Mouse (Mus musculus) CH12.LX (cell line): Measurements from ENCODE around the gene Myo5a. TPM values are rescaled to one million over a fixed set of nuclear protein-coding genes. Genes with fewer than 3 reads are reported as not detected.

ENCODE experiments used
- DNase-seq: peaks from one replicate; pipeline ENCODE4 v3.0.0-alpha.2; 2013; ENCODE audit errors: extremely low read depth
- H3K27ac ChIP-seq: 2 replicates; pipeline ENCODE4 v1.5.1; 2012; ENCODE audit warnings: low read depth, mild to moderate bottlenecking, control low read depth, moderate library complexity; ENCODE audit not compliant: insufficient read depth
- H3K27me3 ChIP-seq: replicated peaks from 2 replicates; pipeline ENCODE3; 2012; ENCODE audit warnings: inconsistent platforms
- H3K36me3 ChIP-seq, 2 experiments: replicated peaks in 1 of 2; 2 replicates each; pipeline versions ENCODE3 to v1.6.1; 2012; ENCODE audit warnings: inconsistent platforms in 1 of 2, low read length in 1 of 2, mild to moderate bottlenecking in 1 of 2, mixed read lengths in 1 of 2, moderate library complexity in 1 of 2; ENCODE audit not compliant: control insufficient read depth in 1 of 2, insufficient read depth in 1 of 2
- H3K4me1 ChIP-seq, 2 experiments: 2 replicates each; pipeline ENCODE4 v1.6.1; 2012; ENCODE audit warnings: inconsistent platforms in 1 of 2, moderate library complexity in 1 of 2; ENCODE audit not compliant: insufficient read depth in 2 of 2, control insufficient read depth in 1 of 2
- H3K4me2 ChIP-seq: 2 replicates; pipeline ENCODE4 v1.6.1; 2012; ENCODE audit warnings: low read depth, mild to moderate bottlenecking, control low read depth; ENCODE audit not compliant: poor library complexity, insufficient read depth, severe bottlenecking
- H3K4me3 ChIP-seq, 3 experiments: fragments of 150-350 bp in 1 of 3; sonication (generic) in 1 of 3; replicated peaks in 1 of 3; 2 replicates each; pipeline versions ENCODE3 to v1.5.1; 2011 to 2012; ENCODE audit warnings: low read depth in 2 of 3, low read length in 2 of 3, mild to moderate bottlenecking in 2 of 3, moderate library complexity in 2 of 3, control low read depth in 1 of 3, improper control_type of control experiment in 1 of 3, inconsistent platforms in 1 of 3, mixed read lengths in 1 of 3; ENCODE audit not compliant: poor library complexity in 1 of 3
- H3K79me2 ChIP-seq: replicated peaks from 2 replicates; pipeline ENCODE4 v1.6.1; 2012; ENCODE audit warnings: mild to moderate bottlenecking, moderate library complexity; ENCODE audit not compliant: control insufficient read depth, poor library complexity, insufficient read depth, severe bottlenecking; ENCODE audit errors: extremely low read depth
- H3K9ac ChIP-seq: 2 replicates; pipeline ENCODE4 v1.6.1; 2012; ENCODE audit warnings: low read depth, mild to moderate bottlenecking, control low read depth, moderate library complexity; ENCODE audit not compliant: insufficient read depth
- H3K9me3 ChIP-seq: replicated peaks from 2 replicates; pipeline ENCODE3; 2012; ENCODE audit warnings: low read length, inconsistent platforms, mixed read lengths
- BHLHE40 ChIP-seq: IDR thresholded peaks from 2 replicates; pipeline ENCODE4 v1.6.1; 2011; ENCODE audit warnings: mild to moderate bottlenecking, low read depth, low read length, improper control_type of control experiment
- CHD1 ChIP-seq: IDR thresholded peaks from 2 replicates; pipeline ENCODE4 v1.6.1; 2012; ENCODE audit warnings: low read depth, low read length, improper control_type of control experiment, inconsistent platforms
- CTCF ChIP-seq, 2 experiments: IDR thresholded peaks in 1 of 2; conservative IDR thresholded peaks in 1 of 2; 2 replicates each; pipeline ENCODE4 v1.5.1; 2011 to 2012; ENCODE audit warnings: low read depth in 2 of 2, low read length in 2 of 2, improper control_type of control experiment in 1 of 2, inconsistent platforms in 1 of 2, mild to moderate bottlenecking in 1 of 2, moderate library complexity in 1 of 2
- ELF1 ChIP-seq: IDR thresholded peaks from 2 replicates; pipeline ENCODE4 v1.6.1; 2014; ENCODE audit warnings: low read depth, mild to moderate bottlenecking, inconsistent platforms, low read length, improper control_type of control experiment
- EP300 ChIP-seq: IDR thresholded peaks from 2 replicates; pipeline ENCODE4 v1.6.1; 2011; ENCODE audit warnings: low read length, improper control_type of control experiment
- ETS1 ChIP-seq: conservative IDR thresholded peaks from 2 replicates; pipeline ENCODE4 v1.6.1; 2012; ENCODE audit warnings: low read depth, mild to moderate bottlenecking, inconsistent platforms, low read length, improper control_type of control experiment, moderate library complexity
- HCFC1 ChIP-seq: IDR thresholded peaks from 2 replicates; pipeline ENCODE4 v1.6.1; 2012; ENCODE audit warnings: low read depth, mild to moderate bottlenecking, inconsistent platforms, low read length, improper control_type of control experiment
- IRF4 ChIP-seq: IDR thresholded peaks from 2 replicates; pipeline ENCODE4 v1.6.1; 2014; ENCODE audit warnings: low read depth, mild to moderate bottlenecking, inconsistent platforms, low read length, improper control_type of control experiment
- JUND ChIP-seq: conservative IDR thresholded peaks from 2 replicates; pipeline ENCODE4 v1.6.1; 2011; ENCODE audit warnings: low read depth, low read length, improper control_type of control experiment
- KAT2A ChIP-seq: IDR thresholded peaks from 2 replicates; pipeline ENCODE4 v1.6.1; 2012; ENCODE audit warnings: low read length, improper control_type of control experiment, inconsistent platforms; ENCODE audit not compliant: insufficient replicate concordance
- MAX ChIP-seq: IDR thresholded peaks from 2 replicates; pipeline ENCODE4 v1.6.1; 2011; ENCODE audit warnings: low read length, improper control_type of control experiment
- MAZ ChIP-seq: IDR thresholded peaks from 2 replicates; pipeline ENCODE4 v1.6.1; 2012; ENCODE audit warnings: low read depth, mild to moderate bottlenecking, inconsistent platforms, low read length, improper control_type of control experiment, moderate library complexity
- MXI1 ChIP-seq: IDR thresholded peaks from 2 replicates; pipeline ENCODE4 v1.6.1; 2011; ENCODE audit warnings: mild to moderate bottlenecking, low read depth, low read length, improper control_type of control experiment
- MYC ChIP-seq: IDR thresholded peaks from 2 replicates; pipeline ENCODE4 v1.6.1; 2011; ENCODE audit warnings: low read depth, mild to moderate bottlenecking, improper control_type of control experiment, low read length
- NELFE ChIP-seq: IDR thresholded peaks from 2 replicates; pipeline ENCODE4 v1.6.1; 2011; ENCODE audit warnings: low read depth, low read length, improper control_type of control experiment
- NRF1 ChIP-seq: IDR thresholded peaks from 2 replicates; pipeline ENCODE4 v1.6.1; 2014; ENCODE audit warnings: low read depth, mild to moderate bottlenecking, inconsistent platforms, low read length, improper control_type of control experiment, moderate library complexity
- PAX5 ChIP-seq: IDR thresholded peaks from 2 replicates; pipeline ENCODE4 v1.6.1; 2012; ENCODE audit warnings: low read length, inconsistent platforms, mixed read lengths
- POLR2A ChIP-seq: IDR thresholded peaks from 2 replicates; pipeline ENCODE4 v1.6.1; 2011; ENCODE audit warnings: low read depth, mild to moderate bottlenecking, improper control_type of control experiment, low read length
- POLR2AphosphoS2 ChIP-seq: IDR thresholded peaks from 2 replicates; pipeline ENCODE4 v1.6.1; 2011; ENCODE audit warnings: low read depth, low read length, improper control_type of control experiment
- SIN3A ChIP-seq: IDR thresholded peaks from 2 replicates; pipeline ENCODE4 v1.6.1; 2012; ENCODE audit warnings: low read length, improper control_type of control experiment, inconsistent platforms
- TCF12 ChIP-seq: IDR thresholded peaks from 2 replicates; pipeline ENCODE4 v1.6.1; 2014; ENCODE audit warnings: low read depth, mild to moderate bottlenecking, inconsistent platforms, low read length, improper control_type of control experiment
- UBTF ChIP-seq: IDR thresholded peaks from 2 replicates; pipeline ENCODE4 v1.6.1; 2012; ENCODE audit warnings: low read depth, mild to moderate bottlenecking, inconsistent platforms, low read length, improper control_type of control experiment, moderate library complexity
- USF1 ChIP-seq: IDR thresholded peaks from 2 replicates; pipeline ENCODE4 v1.6.1; 2014; ENCODE audit warnings: low read depth, mild to moderate bottlenecking, inconsistent platforms, low read length, improper control_type of control experiment
- USF2 ChIP-seq: conservative IDR thresholded peaks from 2 replicates; pipeline ENCODE4 v1.6.1; 2011; ENCODE audit warnings: low read depth, low read length, improper control_type of control experiment
- ZC3H11A ChIP-seq: IDR thresholded peaks from 2 replicates; pipeline ENCODE4 v1.6.1; 2012; ENCODE audit warnings: low read depth, mild to moderate bottlenecking, inconsistent platforms, low read length, improper control_type of control experiment
- ZNF384 ChIP-seq: IDR thresholded peaks from 2 replicates; pipeline ENCODE4 v1.6.1; 2012; ENCODE audit warnings: low read depth, low read length, improper control_type of control experiment, inconsistent platforms
- dilution Hi-C: fragments of 300-500 bp; cut with MboI; formaldehyde crosslinking; loops from 2 replicates; pipeline ENCODE4 v1.14.3; 2020; ENCODE audit warnings: low sequenced_read_pairs; ENCODE audit not compliant: extremely low pct_unique_long_range_greater_than_20kb, extremely low pct_ligation_motif_present
- in situ Hi-C: fragments of 300-500 bp; cut with MboI; formaldehyde crosslinking; loops from 3 replicates; pipeline ENCODE4 v1.14.3; 2019; ENCODE audit warnings: low sequenced_read_pairs, low pct_ligation_motif_present, low pct_unique_long_range_greater_than_20kb, mixed read lengths
- polyA plus RNA-seq: library from polyadenylated mRNA; unstranded; fragments of >175 nt; gene quantifications from 2 replicates; pipeline ENCODE4 v1.2.1, GENCODE M21; 2012; ENCODE audit warnings: low read depth; ENCODE audit not compliant: insufficient read length
- total RNA-seq, 2 experiments: library from RNA; depleted of rRNA; stranded (reverse); fragments of 300-350 nt in 1 of 2; fragments of >200 nt in 1 of 2; gene quantifications; 2 replicates each; pipeline ENCODE4 v1.2.3; 2012 to 2014

The Myo5a gene
- total and polyA plus RNA-seq, 3 experiments, result 55.0 to 107 (median 66.6) TPM

DNA sequence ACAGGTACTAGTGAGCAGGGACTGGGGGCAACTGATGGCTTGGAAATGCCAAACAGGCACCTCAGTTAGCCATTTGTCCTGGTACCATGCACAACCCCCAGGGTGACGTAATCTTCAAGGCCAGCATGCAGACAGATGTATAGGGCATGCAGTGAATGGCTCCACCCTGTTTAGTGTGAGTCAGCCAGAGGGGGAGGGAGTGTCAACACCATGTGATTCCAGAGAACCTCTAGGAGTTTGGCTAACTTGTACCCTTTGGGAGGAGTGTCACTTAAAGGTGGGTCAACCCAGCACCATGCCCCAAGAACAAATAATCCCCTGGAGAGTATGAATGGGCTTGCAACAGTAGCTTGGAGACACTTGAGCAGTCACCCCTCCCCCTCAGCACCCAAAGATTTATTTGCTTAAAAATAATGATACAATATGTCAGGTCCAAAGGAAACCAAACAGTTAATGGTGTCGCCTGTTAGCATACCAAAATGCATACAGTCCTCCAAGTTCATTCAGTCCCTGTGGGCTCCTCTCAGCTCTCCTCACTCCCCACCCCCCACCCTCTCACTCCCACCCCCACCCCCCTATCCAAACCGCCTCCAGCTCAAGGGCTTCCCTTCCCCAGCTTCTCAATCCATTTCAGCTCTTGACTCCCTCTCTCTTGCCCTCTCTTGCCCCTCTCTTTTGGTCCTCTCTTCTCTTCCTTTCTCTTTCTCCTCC lies 193.3 kb downstream of the Myo5a start:
- peaks cover 3 to 13% of the 10 kb centered on the region in 2 experiments; a peak in 3 of 4 replicates for H3K4me1 ChIP-seq
- dilution Hi-C loops (no loop called here), in situ Hi-C loops (no loop called here)

GRCm38 (mm10) chr9:75267147-75267546 lies 196.3 kb downstream of the Myo5a start:
- Histone ChIP-seq H3K4me3 (no peak overlapping the region), H3K27ac (no peak overlapping the region), H3K27me3 (no peaks in the 10 kb centered on the region), H3K79me2 (no peaks in the 10 kb centered on the region), H3K36me3 (peaks cover 2 to 28% of the 10 kb centered on the region in 2 experiments), H3K4me1 (peaks cover 3 to 13% of the 10 kb centered on the region in 2 experiments; a peak in 3 of 4 replicates), H3K9me3 (no peaks in the 10 kb centered on the region), H3K4me2 (no peak overlapping the region), H3K9ac (no peak overlapping the region)
- in situ Hi-C loops, result no loop called here
- TF ChIP-seq PAX5 (no peak), CTCF (conservative IDR thresholded peaks at IDR 0.05 in 1 of 2, IDR thresholded peaks at IDR 0.05 in 1 of 2; ENCODE audit: low read depth in 2 of 2, low read length in 2 of 2) (no peak), POLR2A (no peak), MYC (no peak), JUND (no peak), SIN3A (no peak), KAT2A (no peak), ZNF384 (no peak), MXI1 (no peak), IRF4 (no peak), EP300 (no peak), ELF1 (no peak)
- no peak for DNase-seq
- dilution Hi-C loops, result no loop called here

More for the DNA sequence above, 193.3 kb downstream of the Myo5a start:
- Histone ChIP-seq H3K27ac (no peak overlapping the region), H3K79me2 (no peaks in the 10 kb centered on the region), H3K4me3 (no peak overlapping the region), H3K27me3 (no peaks in the 10 kb centered on the region)
- TF ChIP-seq TCF12, result no peak
- no peak for TF ChIP-seq MAX
- no peak for TF ChIP-seq NELFE
- TF ChIP-seq ETS1, result no peak
- TF ChIP-seq BHLHE40, result no peak
- TF ChIP-seq ZC3H11A, result no peak
- TF ChIP-seq SIN3A, result no peak
- TF ChIP-seq CTCF (conservative IDR thresholded peaks at IDR 0.05 in 1 of 2, IDR thresholded peaks at IDR 0.05 in 1 of 2; ENCODE audit: low read depth in 2 of 2, low read length in 2 of 2), result no peak
- TF ChIP-seq CHD1, result no peak
- TF ChIP-seq NRF1, result no peak
- no peak for TF ChIP-seq MAZ
- TF ChIP-seq MXI1, result no peak
- no peak for TF ChIP-seq USF1
- no peak for TF ChIP-seq USF2
- TF ChIP-seq POLR2AphosphoS2, result no peak
- no peak for TF ChIP-seq HCFC1
- TF ChIP-seq UBTF, result no peak
- TF ChIP-seq, all 38 proteins: peak for 0
- Histone ChIP-seq H3K4me2 (no peak overlapping the region), H3K9ac (no peak overlapping the region), H3K9me3 (peaks cover 3% of the 10 kb centered on the region), H3K36me3 (peaks cover 0 to 14% of the 10 kb centered on the region in 2 experiments)
- peak; percentile 28 for DNase-seq
